ENCODE assay signal across 16 mouse cellular contexts in genomic region chr9:118487096-118487395, GRCm38 (mm10). TPM values are rescaled to one million over a fixed set of nuclear protein-coding genes. Genes with fewer than 3 reads are reported as not detected.
DNase-seq lines count a peak whose midpoint lies in the region; ATAC-seq and TF ChIP-seq lines count a peak whose summit lies in the region.
"Had no signal": no experiment of that assay in that cellular context is flagged by ENCODE, and none has a peak within 500 bp of the region (broad histone marks: within the 10 kb centered on the region; RNA-seq: fewer than 3 reads in every experiment).

No protein-coding gene starts in this region.

- ATAC-seq in heart, embryonic 13.5 days (ENCODE audit: extremely low read depth, insufficient number of reproducible peaks, low FRiP score, low TSS enrichment) = no peak
- ATAC-seq in forebrain, embryonic 12.5 days (ENCODE audit: low FRiP score) = no peak
- ATAC-seq in limb, embryonic 15.5 days (ENCODE audit: insufficient number of reproducible peaks, low FRiP score, low TSS enrichment, low read depth) = no peak
- ATAC-seq: liver, postnatal 0 days had no signal

- no peak overlapping the region for H3K9ac ChIP-seq in heart, embryonic 13.5 days
- H3K9ac ChIP-seq in forebrain, embryonic 12.5 days = no peak overlapping the region
- no peak overlapping the region for H3K9ac ChIP-seq in limb, embryonic 15.5 days
- H3K9ac ChIP-seq: liver, postnatal 0 days had no signal

- no peaks in the 10 kb centered on the region for H3K36me3 ChIP-seq in heart, embryonic 13.5 days
- H3K36me3 ChIP-seq in E14TG2a.4 (ENCODE audit: insufficient read depth, low read length) = peaks cover 12% of the 10 kb centered on the region; the same call in 1 of the 2 replicates
- no peaks in the 10 kb centered on the region for H3K36me3 ChIP-seq in forebrain, embryonic 12.5 days (replicated peaks)
- H3K36me3 ChIP-seq in limb, embryonic 15.5 days = no peaks in the 10 kb centered on the region

- no peaks in the 10 kb centered on the region for H3K9me3 ChIP-seq in heart, embryonic 13.5 days
- H3K9me3 ChIP-seq in E14TG2a.4 (ENCODE audit: low read length) = no peaks in the 10 kb centered on the region
- no peaks in the 10 kb centered on the region for H3K9me3 ChIP-seq in forebrain, embryonic 12.5 days
- no peaks in the 10 kb centered on the region for H3K9me3 ChIP-seq in limb, embryonic 15.5 days

- peaks cover 30% of the 10 kb centered on the region for H3K4me1 ChIP-seq in heart, embryonic 13.5 days
- H3K4me1 ChIP-seq in E14TG2a.4 (replicated peaks; ENCODE audit: low read depth, low read length) = peaks cover 59% of the 10 kb centered on the region
- peaks cover 30% of the 10 kb centered on the region for H3K4me1 ChIP-seq in forebrain, embryonic 12.5 days
- peaks cover 30% of the 10 kb centered on the region for H3K4me1 ChIP-seq in limb, embryonic 15.5 days

- WGBS in heart, embryonic 13.5 days = 2% methylated on average over 9 of the region's 9 CpGs
- under 1% methylated on average over 9 of the region's 9 CpGs for WGBS in forebrain, embryonic 12.5 days
- WGBS in limb, embryonic 15.5 days = under 1% methylated on average over 9 of the region's 9 CpGs

- DNase-seq in heart, postnatal 14 days = no peak
- no peak for DNase-seq in layer of hippocampus, adult 9-10 months (ENCODE audit: low spot score)
- DNase-seq in spleen, postnatal 10 days (ENCODE audit: low spot score in 2 of 2) = no peak
- no peak for DNase-seq in lung, postnatal 25 days (ENCODE audit: low spot score)
- DNase-seq: adrenal gland, postnatal 10 days; B cell, adult 2 months; cerebellum, adult 11-12 months; embryo, embryonic 11 days; kidney, postnatal 10 days; liver, postnatal 0 days; right cerebral cortex, postnatal 14 days had no signal

- H3K4me2 ChIP-seq in heart, embryonic 13.5 days = peak overlapping the region; percentile 83
- H3K4me2 ChIP-seq in forebrain, embryonic 12.5 days = peak overlapping the region; percentile 39
- H3K4me2 ChIP-seq in limb, embryonic 15.5 days = no peak overlapping the region

- H3K27me3 ChIP-seq in heart, embryonic 13.5 days (replicated peaks) = peaks cover 86% of the 10 kb centered on the region
- peaks cover 76% of the 10 kb centered on the region for H3K27me3 ChIP-seq in E14TG2a.4 (ENCODE audit: insufficient read depth, low read length)
- H3K27me3 ChIP-seq in forebrain, embryonic 12.5 days = peaks cover 89% of the 10 kb centered on the region
- peaks cover 88% of the 10 kb centered on the region for H3K27me3 ChIP-seq in limb, embryonic 15.5 days

- H3K27ac ChIP-seq in heart, embryonic 13.5 days (replicated peaks) = no peak overlapping the region
- H3K27ac ChIP-seq in forebrain, embryonic 12.5 days = peak overlapping the region; percentile 50; the same call in 1 of the 2 replicates
- H3K27ac ChIP-seq in limb, embryonic 15.5 days = no peak overlapping the region
- H3K27ac ChIP-seq: left cerebral cortex, adult 2 months had no signal

- no peak for TF ChIP-seq CTCF in E14TG2a.4 (conservative IDR thresholded peaks at IDR 0.05; ENCODE audit: low read length)

- peak overlapping the region; percentile 52 for H3K4me3 ChIP-seq in heart, embryonic 13.5 days
- H3K4me3 ChIP-seq in E14TG2a.4 (replicated peaks; ENCODE audit: low read length) = peak overlapping the region; percentile 70
- H3K4me3 ChIP-seq in forebrain, embryonic 12.5 days (replicated peaks) = peak overlapping the region; percentile 21
- H3K4me3 ChIP-seq in limb, embryonic 15.5 days = peak overlapping the region; percentile 5; the same call in 1 of the 2 replicates
- H3K4me3 ChIP-seq: left cerebral cortex, adult 2 months had no signal

- intact Hi-C loops in heart, postnatal 14 days (cut with DNase I) = loop anchor here (5.0 kb wide), 1 partner anchor 335 kb away; the partner anchor contains the start of gene Cmc1

RNA-seq across cellular contexts. Expression of gene Eomes, which starts 9.0 kb away (rescaled TPM):
- 0.09 TPM in 1 of 2 replicates, not detected in the other for polyA plus RNA-seq in heart, embryonic 13.5 days (2015; fragmentation: Nextera tagmentation; extraction: Ambion mirVana)
- total RNA-seq in heart, postnatal 14 days (2021) = not detected
- polyA plus RNA-seq in forebrain, embryonic 12.5 days (2016; fragmentation: Nextera tagmentation; extraction: Ambion mirVana) = 20.5 and 24.9 TPM in 2 replicates
- polyA plus RNA-seq in limb, embryonic 15.5 days (2015; fragmentation: Nextera tagmentation; extraction: Ambion mirVana) = 0.14 TPM in 1 of 2 replicates, not detected in the other
- polyA plus RNA-seq: liver, postnatal 0 days had no signal

RNA-seq across cellular contexts. Expression of gene Golga4, which starts 19.0 kb away (rescaled TPM):
- polyA plus RNA-seq in heart, embryonic 13.5 days (2015; fragmentation: Nextera tagmentation; extraction: Ambion mirVana) = 47.5 and 51.0 TPM in 2 replicates
- total RNA-seq in heart, postnatal 14 days (2021) = 100 to 1,000 TPM; 180 to 187 TPM
- 68.4 and 69.0 TPM in 2 replicates for polyA plus RNA-seq in forebrain, embryonic 12.5 days (2016; fragmentation: Nextera tagmentation; extraction: Ambion mirVana)
- polyA plus RNA-seq in limb, embryonic 15.5 days (2015; fragmentation: Nextera tagmentation; extraction: Ambion mirVana) = 46.4 and 52.3 TPM in 2 replicates

Comparison
In these comparisons a context has a peak if more than half of its experiments do, and no peak if none do; other contexts are left out.
1. H3K4me3 ChIP-seq: peak in every context shown above with its lines; median percentile 70 in E14TG2a.4; 52 in heart, embryonic 13.5 days; 21 in forebrain, embryonic 12.5 days; 5 in limb, embryonic 15.5 days.
2. RNA of gene Eomes, which starts 9.0 kb away (polyA plus RNA-seq): 20.5 to 24.9 TPM in forebrain, embryonic 12.5 days; 0.14 TPM in limb, embryonic 15.5 days and 0.09 TPM in heart, embryonic 13.5 days; every median in the first group is over 10 times any median in the second.